Mouse (Mus musculus) olfactory bulb, adult 2 months (tissue): ENCODE results near the gene Prr18.

Source experiments
- CTCF ChIP-seq: fragments of 200-500 bp; IDR thresholded peaks from 2 replicates; pipeline ENCODE4 v1.5.1; 2012; ENCODE audit warnings: low read depth, mild to moderate bottlenecking, low read length, moderate library complexity; ENCODE audit not compliant: insufficient read depth
- POLR2A ChIP-seq: fragments of 200-500 bp; IDR thresholded peaks from 2 replicates; pipeline ENCODE4 v1.6.1; 2012; ENCODE audit warnings: mild to moderate bottlenecking, low read depth, low read length, moderate library complexity; ENCODE audit not compliant: insufficient read depth

DNA sequence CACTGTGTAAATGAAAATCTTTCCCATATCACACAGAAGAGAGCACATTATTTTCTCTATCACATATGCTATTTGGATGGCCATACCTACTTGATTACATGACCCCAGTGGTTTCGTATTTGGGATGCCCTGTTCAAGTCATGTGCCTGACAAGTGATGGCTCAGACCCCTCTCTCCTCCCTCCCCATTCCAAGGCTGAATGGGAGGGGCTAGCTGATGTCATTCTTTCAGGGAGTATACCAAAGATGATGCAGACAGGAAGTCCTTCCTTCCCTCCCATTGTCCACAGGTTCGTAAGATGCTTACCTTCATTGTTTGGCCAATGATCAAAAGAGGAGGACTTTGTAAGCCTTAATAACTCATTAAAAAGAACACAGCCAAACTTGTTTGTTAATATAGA is 31.9 kb downstream of the Prr18 start:
- no peak for TF ChIP-seq CTCF
- TF ChIP-seq POLR2A = no peak
